Mouse (Mus musculus) hindbrain, embryonic 10.5 days (tissue): Measurements from ENCODE around the gene Cyp2c70. TPM values are rescaled to one million over a fixed set of nuclear protein-coding genes. Genes with fewer than 3 reads are reported as not detected.
"Not testable (repeated sequence)": the region's sequence is repeated elsewhere in the genome, so short reads cannot be mapped to it uniquely, and the experiment has no call there.

ENCODE experiments used
- DNase-seq: peaks from one replicate; pipeline ENCODE4 v3.0.0-alpha.2; 2017; ENCODE audit warnings: low spot score
- H3K27ac ChIP-seq: fragments of 300-500 bp; sonication (generic); 2 replicates; pipeline ENCODE4 v1.5.1; 2016; ENCODE audit warnings: mild to moderate bottlenecking, moderate library complexity
- H3K27me3 ChIP-seq: fragments of 300-500 bp; sonication (generic); 2 replicates; pipeline ENCODE4 v1.6.1; 2016; ENCODE audit warnings: mild to moderate bottlenecking; ENCODE audit not compliant: poor library complexity, insufficient read depth, severe bottlenecking
- H3K36me3 ChIP-seq: fragments of 300-500 bp; sonication (generic); 2 replicates; pipeline ENCODE4 v1.6.1; 2016; ENCODE audit warnings: mild to moderate bottlenecking, moderate library complexity
- H3K4me1 ChIP-seq: fragments of 300-500 bp; sonication (generic); replicated peaks from 2 replicates; pipeline ENCODE4 v1.6.1; 2016; ENCODE audit warnings: mild to moderate bottlenecking
- H3K4me3 ChIP-seq: fragments of 300-500 bp; sonication (generic); 2 replicates; pipeline ENCODE4 v1.5.1; 2016; ENCODE audit warnings: mild to moderate bottlenecking, moderate library complexity
- H3K9me3 ChIP-seq: fragments of 300-500 bp; sonication (generic); 2 replicates; pipeline ENCODE4 v1.6.1; 2016; ENCODE audit warnings: mild to moderate bottlenecking, moderate library complexity
- WGBS: fragments of 180-500 bp; shearing (Covaris S2); methylation state at CpG from one replicate; pipeline ENCODE4 v1.1.7; 2016; 5-methylcytosine and 5-hydroxymethylcytosine counted together
- polyA plus RNA-seq: library from polyadenylated mRNA; unstranded; fragments of >200 nt; fragmentation: Nextera tagmentation; extraction: Ambion mirVana; gene quantifications from 2 replicates; pipeline ENCODE4 v1.2.1, GENCODE M21; 2016

The Cyp2c70 gene
- polyA plus RNA-seq, 1 experiment from 2014 or later = not detected

DNA sequence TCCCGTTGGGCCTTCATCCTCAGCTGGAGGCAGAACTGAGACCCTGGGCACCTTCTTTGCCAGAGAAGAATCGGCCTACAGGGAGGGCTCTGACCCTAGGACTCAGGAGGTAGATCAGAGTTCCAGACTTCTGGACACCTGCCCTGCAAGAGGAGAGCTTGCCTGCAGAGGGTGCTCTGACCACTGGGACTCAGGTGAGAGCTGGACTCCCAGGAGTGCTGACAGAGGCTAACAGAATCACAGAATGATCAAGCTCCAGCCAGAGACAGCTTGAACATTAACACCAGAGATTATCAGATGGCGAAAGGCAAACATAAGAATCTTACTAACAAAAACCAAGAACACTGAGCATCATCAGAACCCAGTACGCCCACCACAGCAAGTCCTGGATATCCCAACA lies 18.7 kb downstream of the Cyp2c70 start:
- H3K9me3 ChIP-seq, H3K27ac ChIP-seq, H3K27me3 ChIP-seq, DNase-seq, H3K4me1 ChIP-seq, H3K4me3 ChIP-seq, H3K36me3 ChIP-seq: not testable (repeated sequence)
- 91% methylated on average over 4 of the region's 4 CpGs for WGBS

DNA sequence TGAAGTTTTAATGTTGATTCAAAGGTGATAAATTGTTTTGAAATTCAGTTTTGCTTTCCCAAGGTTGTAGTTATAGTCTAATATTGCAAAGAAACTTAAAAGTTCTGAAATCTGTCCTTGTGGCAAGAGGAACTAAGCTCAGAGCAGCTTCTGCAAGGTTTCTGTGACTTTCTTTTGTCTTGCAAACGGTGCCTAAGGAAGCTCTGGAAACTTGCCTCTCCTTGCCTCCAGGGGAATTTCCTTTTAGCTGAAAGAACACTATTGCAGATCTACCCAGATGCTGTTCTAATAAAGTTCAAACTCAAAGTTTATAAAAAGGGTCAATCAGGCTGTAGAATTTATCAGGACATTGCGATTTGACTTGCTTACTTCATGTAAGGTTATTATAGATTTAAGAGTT lies 60.1 kb downstream of the Cyp2c70 start:
- H3K36me3 ChIP-seq, H3K4me3 ChIP-seq, DNase-seq, H3K27ac ChIP-seq, H3K9me3 ChIP-seq, H3K4me1 ChIP-seq, H3K27me3 ChIP-seq: not testable (repeated sequence)
- WGBS = 29% methylated on average over 2 of the region's 2 CpGs

DNA sequence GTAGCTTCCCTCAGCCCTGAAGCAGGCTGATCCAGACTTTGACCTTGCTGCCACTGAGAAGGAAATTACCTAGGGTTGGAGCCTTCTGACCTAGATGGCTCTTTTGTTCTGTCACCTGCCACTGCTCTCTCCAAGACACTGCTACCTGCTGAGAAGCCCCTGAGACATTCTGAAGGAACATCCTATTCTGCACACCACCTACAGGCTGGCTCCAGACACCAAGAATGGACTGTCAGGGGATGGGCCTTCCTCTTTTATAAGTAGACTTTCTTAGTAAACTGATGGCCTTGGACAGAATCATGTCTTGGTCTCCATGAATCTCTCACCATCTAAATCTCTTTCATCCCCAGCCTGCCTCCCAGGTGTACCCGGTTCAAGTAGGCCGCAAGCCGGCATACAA lies 62.0 kb downstream of the Cyp2c70 start:
- H3K27me3 ChIP-seq, H3K36me3 ChIP-seq: not testable (repeated sequence)
- WGBS = 90% methylated on average over 3 of the region's 3 CpGs

DNA sequence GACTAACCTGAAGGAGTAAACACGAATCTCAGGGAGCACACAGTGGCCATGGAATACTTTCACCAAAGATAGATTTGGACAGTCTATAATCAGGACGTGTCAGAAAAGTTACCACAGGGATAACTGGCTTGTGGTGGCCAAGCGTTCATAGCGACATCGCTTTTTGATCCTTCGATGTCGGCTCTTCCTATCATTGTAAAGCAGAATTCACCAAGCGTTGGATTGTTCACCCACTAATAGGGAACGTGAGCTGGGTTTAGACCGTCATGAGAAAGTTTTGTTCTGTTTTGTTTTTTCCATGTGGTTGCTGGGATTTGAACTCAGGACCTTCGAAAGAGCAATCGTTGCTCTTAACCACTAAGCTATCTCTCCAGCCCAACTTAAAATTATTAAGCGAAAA lies 67.5 kb downstream of the Cyp2c70 start:
- 84% methylated on average over 13 of the region's 13 CpGs for WGBS
- H3K9me3 ChIP-seq, H3K27ac ChIP-seq, H3K4me1 ChIP-seq, H3K36me3 ChIP-seq, H3K27me3 ChIP-seq, DNase-seq, H3K4me3 ChIP-seq: not testable (repeated sequence)

More for the DNA sequence above, 62.0 kb downstream of the Cyp2c70 start:
- DNase-seq, H3K4me1 ChIP-seq, H3K4me3 ChIP-seq, H3K9me3 ChIP-seq, H3K27ac ChIP-seq: not testable (repeated sequence)

Other genes starting within 250 kb of the Cyp2c70 start
- gene Cyp2c37, start 194.9 kb downstream of the Cyp2c70 start, polyA plus RNA-seq = not detected in 2 replicates
- not detected in 2 replicates for gene Cyp2c54, start 113.5 kb downstream of the Cyp2c70 start, polyA plus RNA-seq
- not detected in 2 replicates for gene Cyp2c50, start 97.6 kb downstream of the Cyp2c70 start, polyA plus RNA-seq
- 105 and 123 TPM in 2 replicates for gene Pdlim1, start 84.5 kb upstream of the Cyp2c70 start, polyA plus RNA-seq